Mouse (Mus musculus) testis, adult 10 weeks (tissue): ENCODE measurements around the gene Gm16434. TPM values are rescaled to one million over a fixed set of nuclear protein-coding genes. Genes with fewer than 3 reads are reported as not detected.

ENCODE experiments used
- polyA plus RNA-seq: library from polyadenylated mRNA; stranded (reverse); fragments of 350-450 nt; fragmentation: Illumina TruSeq; extraction: RNeasy Lipid Tissue Mini Kit (QIAGEN cat#74804); gene quantifications from one replicate; pipeline ENCODE4 v1.2.3, GENCODE M21; 2014; ENCODE audit warnings: low read depth, low replicate concordance

Gm16434 gene
- 4.1 TPM for polyA plus RNA-seq

GRCm38 (mm10) chr14:7194440-7194839 lies at the start of gene Gm16434:
Gene Gm16434, minus strand, starts transcription at chr14:7194540.

DNA sequence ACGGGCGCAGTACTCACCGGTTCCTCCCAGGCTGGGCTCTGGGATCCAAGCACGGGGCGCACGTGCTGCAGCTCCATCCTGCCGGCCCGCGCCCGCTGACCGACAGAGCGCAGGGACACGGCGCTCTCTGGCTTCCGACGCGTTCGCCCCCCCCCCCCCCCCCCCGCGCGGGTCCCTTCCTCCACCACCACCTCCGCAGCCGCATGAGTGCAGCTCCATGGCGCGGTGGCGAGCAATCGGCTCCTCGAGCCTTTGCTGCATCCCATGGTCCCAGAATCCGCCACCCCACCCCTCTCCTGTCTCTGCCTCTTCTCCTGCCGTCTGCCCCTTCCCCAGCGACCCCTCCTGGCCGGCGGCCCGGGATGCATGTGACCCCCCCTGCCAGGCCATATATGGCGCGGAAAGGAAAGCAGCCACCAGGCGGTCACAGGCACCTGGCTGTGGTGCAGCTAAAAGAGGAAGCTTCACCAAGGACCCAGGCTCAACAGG lies 19.8 kb downstream of the Gm16434 start, which contains the start of gene Gm3512:
Gene Gm3512 (minus strand): TSS at position 51 of the 489 bp plus-strand sequence.

Other genes with a start within 250 kb of the Gm16434 start
- gene Gm6356, start 220.7 kb downstream of the Gm16434 start, polyA plus RNA-seq = 5.9 TPM
- gene Gm10406, start 167.1 kb downstream of the Gm16434 start, polyA plus RNA-seq = 0.18 TPM
- gene Gm3685, start 149.6 kb downstream of the Gm16434 start, polyA plus RNA-seq = 25.4 TPM
- gene Gm3696, start 93.9 kb downstream of the Gm16434 start, polyA plus RNA-seq = 6.2 TPM
- gene Gm6676, start 69.1 kb downstream of the Gm16434 start, polyA plus RNA-seq = 4.1 TPM
- gene Gm3512, start 20.0 kb downstream of the Gm16434 start, polyA plus RNA-seq = 4.8 TPM
- not detected for gene Gm3727, start 70.2 kb upstream of the Gm16434 start, polyA plus RNA-seq
- 2.8 TPM for gene Gm3739, start 120.5 kb upstream of the Gm16434 start, polyA plus RNA-seq
- gene Gm5797, start 137.9 kb upstream of the Gm16434 start, polyA plus RNA-seq = 69.6 TPM
- gene Gm8374, start 170.6 kb upstream of the Gm16434 start, polyA plus RNA-seq = 14.2 TPM